Mouse (Mus musculus): ENCODE data around the gene Tmed4. TPM values are rescaled to one million over a fixed set of nuclear protein-coding genes. Genes with fewer than 3 reads are reported as not detected.

Tmed4 gene
- polyA plus RNA-seq, 1 experiment from 2014 or later: 122 TPM

GRCm38 (mm10) chr11:6290138-6290537, 15.5 kb upstream of the Tmed4 start:
- Histone ChIP-seq H3K36me3 (ENCODE audit: control insufficient read depth, insufficient read depth, low read length) (no peaks in the 10 kb centered on the region), H3K4me3 (replicated peaks; ENCODE audit: low read length) (no peak overlapping the region)

GRCm38 (mm10) chr11:6282940-6283339, 8.3 kb upstream of the Tmed4 start:
- no peak for ATAC-seq (ENCODE audit: insufficient read depth, low FRiP score)
- no peak overlapping the region for H3K4me3 ChIP-seq (replicated peaks; ENCODE audit: low read length)
- no peak overlapping the region for H3K9ac ChIP-seq (ENCODE audit: low read length)
- H3K4me1 ChIP-seq (ENCODE audit: control insufficient read depth, insufficient read depth, low read length): no peaks in the 10 kb centered on the region
- WGBS: 62% methylated on average over 3 of the region's 3 CpGs
- H3K36me3 ChIP-seq (ENCODE audit: control insufficient read depth, insufficient read depth, low read length): no peaks in the 10 kb centered on the region
- H3K27ac ChIP-seq (ENCODE audit: low read length): no peak overlapping the region
- no peaks in the 10 kb centered on the region for H3K9me3 ChIP-seq (replicated peaks; ENCODE audit: control insufficient read depth, low read length)
- no peaks in the 10 kb centered on the region for H3K27me3 ChIP-seq (ENCODE audit: control insufficient read depth, insufficient read depth, low read length)
- H3K4me2 ChIP-seq (ENCODE audit: low read depth, low read length): no peak overlapping the region

More at GRCm38 (mm10) chr11:6290138-6290537, 15.5 kb upstream of the Tmed4 start:
- Histone ChIP-seq H3K4me2 (ENCODE audit: low read depth, low read length) (no peak overlapping the region), H3K27ac (ENCODE audit: low read length) (no peak overlapping the region), H3K27me3 (ENCODE audit: control insufficient read depth, insufficient read depth, low read length) (no peaks in the 10 kb centered on the region), H3K9me3 (replicated peaks; ENCODE audit: control insufficient read depth, low read length) (no peaks in the 10 kb centered on the region), H3K9ac (ENCODE audit: low read length) (no peak overlapping the region), H3K4me1 (ENCODE audit: control insufficient read depth, insufficient read depth, low read length) (peaks cover 6% of the 10 kb centered on the region)
- no peak for ATAC-seq (ENCODE audit: insufficient read depth, low FRiP score)
- WGBS: 94% methylated on average over 3 of the region's 3 CpGs

GRCm38 (mm10) chr11:6276466-6276865, 1.8 kb upstream of the Tmed4 start:
- Histone ChIP-seq H3K27ac (ENCODE audit: low read length) (no peak overlapping the region), H3K27me3 (ENCODE audit: control insufficient read depth, insufficient read depth, low read length) (no peaks in the 10 kb centered on the region), H3K36me3 (ENCODE audit: control insufficient read depth, insufficient read depth, low read length) (peaks cover 4% of the 10 kb centered on the region; the same call in 1 of the 2 replicates), H3K4me1 (ENCODE audit: control insufficient read depth, insufficient read depth, low read length) (peaks cover 18% of the 10 kb centered on the region), H3K9ac (ENCODE audit: low read length) (no peak overlapping the region), H3K9me3 (replicated peaks; ENCODE audit: control insufficient read depth, low read length) (no peaks in the 10 kb centered on the region), H3K4me3 (replicated peaks; ENCODE audit: low read length) (no peak overlapping the region), H3K4me2 (ENCODE audit: low read depth, low read length) (no peak overlapping the region)
- 74% methylated on average over 3 of the region's 3 CpGs for WGBS
- ATAC-seq (ENCODE audit: insufficient read depth, low FRiP score): no peak

- Histone ChIP-seq H3K36me3 (ENCODE audit: control insufficient read depth, insufficient read depth, low read length) (peaks cover 8% of the 10 kb centered on the region; the same call in 1 of the 2 replicates), H3K9ac (ENCODE audit: low read length) (peak overlapping the region; percentile 74), H3K9me3 (replicated peaks; ENCODE audit: control insufficient read depth, low read length) (no peaks in the 10 kb centered on the region), H3K27ac (ENCODE audit: low read length) (no peak overlapping the region; the same call in 1 of the 2 replicates), H3K4me3 (replicated peaks; ENCODE audit: low read length) (peak overlapping the region; percentile 91), H3K4me1 (ENCODE audit: control insufficient read depth, insufficient read depth, low read length) (peaks cover 18% of the 10 kb centered on the region), H3K4me2 (ENCODE audit: low read depth, low read length) (peak overlapping the region; percentile 93), H3K27me3 (ENCODE audit: control insufficient read depth, insufficient read depth, low read length) (no peaks in the 10 kb centered on the region)
- 22% methylated on average over 7 of the region's 7 CpGs for WGBS
- no peak for ATAC-seq (ENCODE audit: insufficient read depth, low FRiP score)
These were observed 419 bp upstream of the Tmed4 start for GRCm38 (mm10) chr11:6275094-6275484.

- Histone ChIP-seq H3K4me2 (ENCODE audit: low read depth, low read length) (peak overlapping the region; percentile 93), H3K9ac (ENCODE audit: low read length) (peak overlapping the region; percentile 95), H3K4me3 (replicated peaks; ENCODE audit: low read length) (peak overlapping the region; percentile 91), H3K9me3 (replicated peaks; ENCODE audit: control insufficient read depth, low read length) (no peaks in the 10 kb centered on the region), H3K27ac (ENCODE audit: low read length) (no peak overlapping the region), H3K36me3 (ENCODE audit: control insufficient read depth, insufficient read depth, low read length) (peaks cover 8% of the 10 kb centered on the region; the same call in 1 of the 2 replicates), H3K4me1 (ENCODE audit: control insufficient read depth, insufficient read depth, low read length) (peaks cover 18% of the 10 kb centered on the region), H3K27me3 (ENCODE audit: control insufficient read depth, insufficient read depth, low read length) (no peaks in the 10 kb centered on the region)
- WGBS: 46% methylated on average over 11 of the region's 11 CpGs
- ATAC-seq (ENCODE audit: insufficient read depth, low FRiP score): peak; percentile 19; the same call in 1 of the 2 replicates
These were observed 1.1 kb downstream of the Tmed4 start for GRCm38 (mm10) chr11:6273607-6274006.

- H3K27ac ChIP-seq (ENCODE audit: low read length): peak within 1 kb of the TSS; percentile 95
- no peaks in the 10 kb centered on the region for H3K27me3 ChIP-seq (ENCODE audit: control insufficient read depth, insufficient read depth, low read length)
- H3K4me1 ChIP-seq (ENCODE audit: control insufficient read depth, insufficient read depth, low read length): peaks cover 6% of the 10 kb centered on the region; the same call in 1 of the 2 replicates
- peak; percentile 98 for ATAC-seq (ENCODE audit: insufficient read depth, low FRiP score)
- peak within 1 kb of the TSS; percentile 73 for H3K9ac ChIP-seq (ENCODE audit: low read length)
- peak within 1 kb of the TSS; percentile 82 for H3K4me2 ChIP-seq (ENCODE audit: low read depth, low read length)
- no peaks in the 10 kb centered on the region for H3K9me3 ChIP-seq (replicated peaks; ENCODE audit: control insufficient read depth, low read length)
- peak within 1 kb of the TSS; percentile 56 for H3K4me3 ChIP-seq (replicated peaks; ENCODE audit: low read length)
- WGBS: 2% methylated on average over 50 of the region's 50 CpGs
- peaks cover 27% of the 10 kb centered on the region for H3K36me3 ChIP-seq (ENCODE audit: control insufficient read depth, insufficient read depth, low read length)
These were observed 7.1 kb downstream of the Tmed4 start, which contains the start of gene Ddx56 for GRCm38 (mm10) chr11:6267320-6268254. Ddx56 (minus strand) TSS chr11:6267772.

- Histone ChIP-seq H3K4me3 (replicated peaks; ENCODE audit: low read length) (peak overlapping the region; percentile 56), H3K4me2 (ENCODE audit: low read depth, low read length) (peak overlapping the region; percentile 82), H3K9me3 (replicated peaks; ENCODE audit: control insufficient read depth, low read length) (no peaks in the 10 kb centered on the region), H3K4me1 (ENCODE audit: control insufficient read depth, insufficient read depth, low read length) (peaks cover 6% of the 10 kb centered on the region; the same call in 1 of the 2 replicates), H3K27me3 (ENCODE audit: control insufficient read depth, insufficient read depth, low read length) (no peaks in the 10 kb centered on the region), H3K9ac (ENCODE audit: low read length) (peak overlapping the region; percentile 73), H3K36me3 (ENCODE audit: control insufficient read depth, insufficient read depth, low read length) (peaks cover 24% of the 10 kb centered on the region), H3K27ac (ENCODE audit: low read length) (no peak overlapping the region)
- 65% methylated on average over 9 of the region's 9 CpGs for WGBS
- no peak for ATAC-seq (ENCODE audit: insufficient read depth, low FRiP score)
These were observed 8.0 kb downstream of the Tmed4 start for GRCm38 (mm10) chr11:6266621-6267020.

GRCm38 (mm10) chr11:6261434-6262082, 13.1 kb downstream of the Tmed4 start:
- Histone ChIP-seq H3K9ac (ENCODE audit: low read length) (no peak overlapping the region), H3K4me1 (ENCODE audit: control insufficient read depth, insufficient read depth, low read length) (0 out of 2 replicates have a peak, but pooled peaks cover 3% of the 10 kb centered on the region), H3K9me3 (replicated peaks; ENCODE audit: control insufficient read depth, low read length) (no peaks in the 10 kb centered on the region), H3K4me3 (replicated peaks; ENCODE audit: low read length) (no peak overlapping the region), H3K4me2 (ENCODE audit: low read depth, low read length) (no peak overlapping the region), H3K27ac (ENCODE audit: low read length) (no peak overlapping the region), H3K36me3 (ENCODE audit: control insufficient read depth, insufficient read depth, low read length) (peaks cover 33% of the 10 kb centered on the region), H3K27me3 (ENCODE audit: control insufficient read depth, insufficient read depth, low read length) (no peaks in the 10 kb centered on the region)
- ATAC-seq (ENCODE audit: insufficient read depth, low FRiP score): 0 out of 2 replicates have a peak, but pooled peaks have one; percentile 38
- WGBS: 73% methylated on average over 10 of the region's 10 CpGs

GRCm38 (mm10) chr11:6259413-6259812, 15.3 kb downstream of the Tmed4 start:
- Histone ChIP-seq H3K27me3 (ENCODE audit: control insufficient read depth, insufficient read depth, low read length) (no peaks in the 10 kb centered on the region), H3K36me3 (ENCODE audit: control insufficient read depth, insufficient read depth, low read length) (peaks cover 25% of the 10 kb centered on the region), H3K27ac (ENCODE audit: low read length) (no peak overlapping the region), H3K4me3 (replicated peaks; ENCODE audit: low read length) (no peak overlapping the region), H3K4me1 (ENCODE audit: control insufficient read depth, insufficient read depth, low read length) (no peaks in the 10 kb centered on the region), H3K4me2 (ENCODE audit: low read depth, low read length) (no peak overlapping the region), H3K9ac (ENCODE audit: low read length) (no peak overlapping the region), H3K9me3 (replicated peaks; ENCODE audit: control insufficient read depth, low read length) (no peaks in the 10 kb centered on the region)
- 92% methylated on average over 7 of the region's 7 CpGs for WGBS
- ATAC-seq (ENCODE audit: insufficient read depth, low FRiP score): no peak
